Mouse (Mus musculus): ENCODE measurements around the gene Sftpa1.

DNA sequence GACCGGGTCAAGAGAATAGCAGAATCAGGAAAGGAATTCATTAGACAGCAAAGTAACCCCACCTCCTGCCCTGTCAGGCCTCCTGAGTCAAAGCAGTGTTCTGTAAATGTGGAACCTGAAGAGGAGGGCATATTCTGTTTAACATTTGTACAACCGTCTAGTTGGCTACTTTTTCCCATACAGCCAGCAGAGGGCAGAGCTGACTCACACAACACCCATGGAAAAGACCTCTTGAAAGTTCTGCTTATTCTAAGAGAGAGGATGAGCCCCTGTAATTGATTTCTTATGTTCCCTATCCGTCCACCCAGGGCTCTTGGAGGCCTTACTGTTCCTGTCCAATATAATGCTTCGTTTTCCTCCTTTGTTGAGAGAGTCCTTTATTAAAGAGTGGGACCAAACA, 3.6 kb upstream of the Sftpa1 start:
- peak; percentile 77 for TF ChIP-seq CTCF (IDR thresholded peaks at IDR 0.05; ENCODE audit: low read depth)
- TF ChIP-seq EP300 (optimal IDR thresholded peaks at IDR 0.05), result no peak

Data from stomach, postnatal 0 days (tissue).